Mouse (Mus musculus) kidney, embryonic 14.5 days (tissue): ENCODE measurements at regions not wholly inside any gene's neighbourhood (a gene's known extent, or its start where the extent isn't known, plus 50 kb on each side); places are given as distances from the start of the nearest gene placed in this dataset.

Source experiments
- ATAC-seq: fragments of 200-750 bp; cut with Nextera tagmentation; 2 replicates; pipeline ENCODE4 v1.8.0; 2017; ENCODE audit warnings: moderate number of reproducible peaks, mild to moderate bottlenecking, moderate TSS enrichment, moderate library complexity; ENCODE audit not compliant: low FRiP score, low TSS enrichment
- H3K27ac ChIP-seq: fragments of 300-500 bp; sonication (generic); 2 replicates; pipeline ENCODE4 v1.5.1; 2014; ENCODE audit warnings: low read depth, mild to moderate bottlenecking, low read length, moderate library complexity, mixed read lengths
- H3K27me3 ChIP-seq: fragments of 300-500 bp; sonication (generic); 2 replicates; pipeline ENCODE4 v1.6.1; 2014; ENCODE audit warnings: mild to moderate bottlenecking, low read length; ENCODE audit not compliant: control insufficient read depth, insufficient read depth
- H3K36me3 ChIP-seq: fragments of 300-500 bp; sonication (generic); 2 replicates; pipeline ENCODE4 v1.6.1; 2014; ENCODE audit warnings: low read length, mixed read lengths; ENCODE audit not compliant: control insufficient read depth, insufficient read depth
- H3K4me1 ChIP-seq: fragments of 300-500 bp; sonication (generic); 2 replicates; pipeline ENCODE4 v1.6.1; 2014; ENCODE audit warnings: low read length, mixed read lengths; ENCODE audit not compliant: control insufficient read depth, insufficient read depth
- H3K4me2 ChIP-seq: fragments of 300-500 bp; sonication (generic); replicated peaks from 2 replicates; pipeline ENCODE4 v1.6.1; 2014; ENCODE audit warnings: low read depth, mild to moderate bottlenecking, low read length
- H3K4me3 ChIP-seq: fragments of 300-500 bp; sonication (generic); 2 replicates; pipeline ENCODE4 v1.5.1; 2014; ENCODE audit warnings: mild to moderate bottlenecking, low read length
- H3K9ac ChIP-seq: fragments of 300-500 bp; sonication (generic); 2 replicates; pipeline ENCODE4 v1.6.1; 2014; ENCODE audit warnings: low read depth, mild to moderate bottlenecking, low read length, moderate library complexity
- H3K9me3 ChIP-seq: fragments of 300-500 bp; sonication (generic); 2 replicates; pipeline ENCODE4 v1.6.1; 2016; ENCODE audit warnings: low read length; ENCODE audit not compliant: control insufficient read depth
- WGBS: fragments of 180-500 bp; shearing (Covaris S2); extraction: QIAGEN DNeasy Blood & Tissue Kit; methylation state at CpG from one replicate; pipeline ENCODE4 v1.1.7; 2014; 5-methylcytosine and 5-hydroxymethylcytosine counted together

DNA sequence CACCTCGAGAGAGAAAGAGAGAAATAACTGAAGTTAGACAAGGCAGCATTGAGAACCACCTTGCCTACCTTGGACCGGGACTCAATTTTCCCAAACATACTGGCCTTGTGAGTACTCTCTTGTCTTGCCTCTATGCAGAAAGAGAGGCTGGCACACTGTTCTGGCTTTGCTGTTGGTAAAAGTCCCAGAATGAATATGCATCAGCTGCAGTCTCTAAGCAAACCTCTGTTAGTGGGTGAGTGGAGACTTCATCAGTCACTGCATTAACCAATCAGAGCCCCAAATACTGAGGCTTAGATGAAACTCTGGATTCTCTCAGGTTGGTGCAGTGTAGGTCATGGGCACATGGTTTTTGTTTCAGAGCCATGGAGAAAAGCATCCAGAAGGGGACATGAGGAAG lies 378.8 kb upstream of the Frg1 start:
- 21% methylated on average over 2 of the region's 2 CpGs for WGBS
- Histone ChIP-seq H3K4me2 (no peak overlapping the region), H3K27me3 (no peaks in the 10 kb centered on the region), H3K36me3 (no peaks in the 10 kb centered on the region), H3K9ac (no peak overlapping the region), H3K4me3 (no peak overlapping the region), H3K9me3 (no peaks in the 10 kb centered on the region), H3K4me1 (no peaks in the 10 kb centered on the region), H3K27ac (no peak overlapping the region)
- no peak for ATAC-seq

GRCm38 (mm10) chr8:41786952-41787861 lies 370.3 kb upstream of the Frg1 start:
- Histone ChIP-seq H3K4me2 (no peak overlapping the region), H3K4me1 (no peaks in the 10 kb centered on the region)
- WGBS, result 85% methylated on average over 9 of the region's 9 CpGs

GRCm38 (mm10) chr8:41785977-41786376 lies 369.1 kb upstream of the Frg1 start:
- no peak for ATAC-seq
- Histone ChIP-seq H3K9me3 (no peaks in the 10 kb centered on the region), H3K4me3 (no peak overlapping the region), H3K9ac (no peak overlapping the region), H3K4me2 (no peak overlapping the region), H3K27ac (no peak overlapping the region), H3K36me3 (no peaks in the 10 kb centered on the region), H3K4me1 (no peaks in the 10 kb centered on the region), H3K27me3 (no peaks in the 10 kb centered on the region)
- 60% methylated on average over 2 of the region's 2 CpGs for WGBS

More at GRCm38 (mm10) chr8:41786952-41787861, 370.3 kb upstream of the Frg1 start:
- no peaks in the 10 kb centered on the region for H3K9me3 ChIP-seq
- H3K36me3 ChIP-seq, result no peaks in the 10 kb centered on the region
- H3K4me3 ChIP-seq, result no peak overlapping the region
- H3K27me3 ChIP-seq, result no peaks in the 10 kb centered on the region
- ATAC-seq, result no peak
- no peak overlapping the region for H3K27ac ChIP-seq
- H3K9ac ChIP-seq, result no peak overlapping the region

GRCm38 (mm10) chr8:41782837-41783236 lies 366.0 kb upstream of the Frg1 start:
- H3K9me3 ChIP-seq, result no peaks in the 10 kb centered on the region
- H3K4me3 ChIP-seq, result no peak overlapping the region
- no peak overlapping the region for H3K9ac ChIP-seq
- no peaks in the 10 kb centered on the region for H3K27me3 ChIP-seq
- no peak overlapping the region for H3K4me2 ChIP-seq
- no peak overlapping the region for H3K27ac ChIP-seq
- no peaks in the 10 kb centered on the region for H3K36me3 ChIP-seq
- WGBS, result 77% methylated on average over 1 of the region's 1 CpGs
- H3K4me1 ChIP-seq, result no peaks in the 10 kb centered on the region
- no peak for ATAC-seq

- H3K27ac ChIP-seq, result no peak overlapping the region
- no peak overlapping the region for H3K4me2 ChIP-seq
- 85% methylated on average over 3 of the region's 3 CpGs for WGBS
- H3K9me3 ChIP-seq, result no peaks in the 10 kb centered on the region
- no peaks in the 10 kb centered on the region for H3K4me1 ChIP-seq
- no peak for ATAC-seq
- no peaks in the 10 kb centered on the region for H3K27me3 ChIP-seq
- H3K4me3 ChIP-seq, result no peak overlapping the region
- no peaks in the 10 kb centered on the region for H3K36me3 ChIP-seq
- H3K9ac ChIP-seq, result no peak overlapping the region
Measured at GRCm38 (mm10) chr8:41779459-41779858, 362.6 kb upstream of the Frg1 start.

DNA sequence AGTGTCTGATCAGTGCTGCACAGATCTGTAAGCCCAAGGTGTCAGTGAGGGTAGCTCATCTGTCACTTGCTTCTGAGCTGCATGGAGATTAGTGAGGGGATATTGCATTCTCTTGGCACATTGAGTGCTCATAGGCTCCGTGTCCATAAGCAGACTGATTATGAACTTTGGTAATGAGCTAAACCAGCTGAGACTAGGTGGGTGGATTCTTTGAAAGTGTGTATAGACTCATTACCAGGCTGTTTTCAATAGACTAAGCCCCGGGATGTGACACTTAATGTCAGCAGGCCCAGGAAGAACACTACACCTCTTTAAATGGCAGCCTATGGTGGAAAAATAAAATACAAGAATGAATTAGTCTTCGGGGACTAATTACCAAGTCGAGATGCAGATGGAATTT lies 354.9 kb upstream of the Frg1 start:
- no peak overlapping the region for H3K4me2 ChIP-seq
- H3K4me3 ChIP-seq, result no peak overlapping the region
- no peaks in the 10 kb centered on the region for H3K9me3 ChIP-seq
- no peak overlapping the region for H3K27ac ChIP-seq
- no peaks in the 10 kb centered on the region for H3K27me3 ChIP-seq
- no peaks in the 10 kb centered on the region for H3K36me3 ChIP-seq
- no peaks in the 10 kb centered on the region for H3K4me1 ChIP-seq
- no peak overlapping the region for H3K9ac ChIP-seq
- no peak for ATAC-seq
- WGBS, result 73% methylated on average over 4 of the region's 4 CpGs

- no peaks in the 10 kb centered on the region for H3K36me3 ChIP-seq
- H3K4me3 ChIP-seq, result no peak overlapping the region
- no peak overlapping the region for H3K4me2 ChIP-seq
- no peak for ATAC-seq
- 93% methylated on average over 1 of the region's 1 CpGs for WGBS
- no peak overlapping the region for H3K9ac ChIP-seq
- H3K27ac ChIP-seq, result no peak overlapping the region
- no peaks in the 10 kb centered on the region for H3K4me1 ChIP-seq
- no peaks in the 10 kb centered on the region for H3K27me3 ChIP-seq
- H3K9me3 ChIP-seq, result no peaks in the 10 kb centered on the region
Measured at GRCm38 (mm10) chr8:41753481-41753880, 336.6 kb upstream of the Frg1 start.

DNA sequence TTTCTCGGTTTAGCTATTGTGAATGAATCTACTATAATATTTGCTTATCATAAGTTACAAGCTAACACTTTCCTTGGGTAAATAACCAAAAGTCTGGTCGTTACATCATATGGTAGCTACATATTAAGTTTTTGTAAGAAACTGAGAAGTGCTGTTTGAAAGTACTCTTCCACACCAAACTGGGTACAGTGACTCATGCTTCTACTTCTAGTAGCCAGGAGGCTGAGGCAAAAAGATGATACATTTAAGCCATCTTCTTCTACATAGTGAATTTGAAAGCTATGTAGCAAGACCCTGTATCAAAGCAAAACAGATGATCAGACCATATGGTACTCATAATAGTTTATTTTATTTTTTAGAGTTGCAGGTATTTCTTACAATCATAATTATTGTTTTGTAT lies 335.8 kb upstream of the Frg1 start:
- H3K4me3 ChIP-seq, result no peak overlapping the region
- no peaks in the 10 kb centered on the region for H3K27me3 ChIP-seq
- H3K4me1 ChIP-seq, result no peaks in the 10 kb centered on the region
- H3K27ac ChIP-seq, result no peak overlapping the region
- no peak overlapping the region for H3K9ac ChIP-seq
- no peak overlapping the region for H3K4me2 ChIP-seq
- no peaks in the 10 kb centered on the region for H3K9me3 ChIP-seq
- WGBS, result 81% methylated on average over 2 of the region's 2 CpGs
- no peak for ATAC-seq
- H3K36me3 ChIP-seq, result no peaks in the 10 kb centered on the region

- Histone ChIP-seq H3K4me2 (no peak overlapping the region), H3K27me3 (no peaks in the 10 kb centered on the region), H3K9me3 (no peaks in the 10 kb centered on the region), H3K36me3 (no peaks in the 10 kb centered on the region), H3K9ac (no peak overlapping the region), H3K27ac (no peak overlapping the region), H3K4me3 (no peak overlapping the region), H3K4me1 (no peaks in the 10 kb centered on the region)
- no peak for ATAC-seq
- WGBS, result 91% methylated on average over 6 of the region's 6 CpGs
Measured at GRCm38 (mm10) chr8:41747024-41747423, 330.1 kb upstream of the Frg1 start.
